Mouse (Mus musculus): Measurements from ENCODE around the gene Intu.

GRCm38 (mm10) chr3:40704816-40705430 is 173.8 kb downstream of the Intu start:
- TF ChIP-seq POLR2A (IDR thresholded peaks at IDR 0.05; ENCODE audit: borderline replicate concordance, control insufficient read depth, low read depth, low read length) = no peak
- no peak for TF ChIP-seq CTCF (IDR thresholded peaks at IDR 0.05; ENCODE audit: control insufficient read depth, insufficient read depth, low read length)

Data from bone marrow, adult 2 months (tissue).